Mouse (Mus musculus) erythroblast, embryonic 14.5 days (primary cell): ENCODE results near the gene Tubg2.

Source experiments
- GATA1 ChIP-seq: IDR thresholded peaks from 2 replicates; pipeline ENCODE4 v1.6.1; 2012; ENCODE audit warnings: low read length, inconsistent platforms, mixed read lengths
- TAL1 ChIP-seq: IDR thresholded peaks from 3 replicates; pipeline ENCODE4 v1.6.1; 2012; ENCODE audit warnings: low read length, inconsistent platforms, mixed read lengths

GRCm38 (mm10) chr11:101119131-101119760 is 36.5 kb upstream of the Tubg2 start:
- TF ChIP-seq TAL1 (no peak), GATA1 (no peak)
